Mouse (Mus musculus) gastrocnemius, postnatal 36 days (tissue): ENCODE measurements at regions not wholly inside any gene's neighbourhood (a gene's known extent, or its start where the extent isn't known, plus 50 kb on each side); places are given as distances from the start of the nearest gene placed in this dataset.
"Not testable (repeated sequence)": the region's sequence is repeated elsewhere in the genome, so short reads cannot be mapped to it uniquely, and the experiment has no call there.

ENCODE experiments used
- DNase-seq, 2 experiments: peaks; one replicate each; pipeline ENCODE4 v3.0.0; 2022
- intact Hi-C: fragments of 180-260 bp; cut with DNase I; formaldehyde crosslinking; loops from one replicate; pipeline ENCODE4 v1.15.1; 2025

GRCm38 (mm10) chr4:20895081-20895480 is 790.7 kb downstream of the Prdm13 start:
- intact Hi-C loops, DNase-seq: not testable (repeated sequence)

- DNase-seq = no peak
- intact Hi-C loops = no loop called here
These were observed 791.9 kb downstream of the Prdm13 start for GRCm38 (mm10) chr4:20893872-20894271.

GRCm38 (mm10) chr4:20860696-20861428 is 824.9 kb downstream of the Prdm13 start:
- no peak for DNase-seq
- intact Hi-C loops = loop anchor here (1.0 kb wide), 1 partner anchor 8 kb away; no protein-coding TSS in a partner anchor

GRCm38 (mm10) chr4:20860066-20860465 is 825.7 kb downstream of the Prdm13 start:
- intact Hi-C loops, DNase-seq: not testable (repeated sequence)

- DNase-seq = no peak
- intact Hi-C loops = no loop called here
These were observed 837.3 kb downstream of the Prdm13 start for GRCm38 (mm10) chr4:20848424-20848823.

- no peak for DNase-seq
- intact Hi-C loops = no loop called here
These were observed 841.2 kb downstream of the Prdm13 start for GRCm38 (mm10) chr4:20844570-20844969.
